Mouse (Mus musculus): ENCODE results near the gene Col15a1.

DNA sequence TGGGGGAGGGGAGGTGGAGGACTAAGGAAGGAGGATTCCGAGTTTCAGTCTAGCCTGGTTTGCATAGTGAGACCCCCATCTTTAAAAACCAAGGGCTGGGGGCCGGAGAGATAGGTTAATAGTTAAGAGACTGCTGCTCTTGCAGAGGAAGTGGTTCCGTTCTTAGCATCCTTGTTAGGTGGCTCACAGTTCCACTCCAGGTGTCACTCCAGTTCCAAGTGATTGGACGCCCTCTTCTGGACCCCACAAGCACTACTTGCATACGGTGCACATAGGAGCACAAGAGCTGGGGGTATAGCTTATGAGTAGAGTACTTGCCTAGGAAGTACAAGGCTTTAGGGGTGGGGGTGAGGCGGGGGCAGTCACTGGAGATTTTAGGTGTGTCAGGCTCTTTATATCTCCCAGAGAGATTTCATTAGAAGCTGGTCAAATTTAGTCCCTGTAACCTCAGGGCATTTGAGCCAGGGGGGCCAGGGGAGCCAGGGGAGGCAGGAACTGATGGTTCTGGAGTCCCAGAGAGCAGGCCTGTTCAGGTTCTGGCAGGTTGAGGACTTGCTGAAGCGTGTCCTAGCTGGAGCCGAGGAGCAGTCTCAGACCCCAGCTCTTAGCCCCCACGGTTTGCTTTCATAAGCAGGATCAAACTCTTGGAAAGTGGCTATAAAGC lies 143.6 kb downstream of the Col15a1 start:
- TF ChIP-seq CTCF (IDR thresholded peaks at IDR 0.05; ENCODE audit: low read depth, low read length) (peak; percentile 75), EP300 (IDR thresholded peaks at IDR 0.05; ENCODE audit: insufficient read depth, low read depth, low read length) (no peak)
